Mouse (Mus musculus) megakaryocyte, embryonic 14.5 days (primary cell): Measurements from ENCODE around the gene Slc6a9.

Experiments
- FLI1 ChIP-seq: IDR thresholded peaks from 2 replicates; pipeline ENCODE4 v1.6.1; 2012; ENCODE audit warnings: low read length, inconsistent platforms, mixed read lengths
- GATA1 ChIP-seq: IDR thresholded peaks from 3 replicates; pipeline ENCODE4 v1.6.1; 2012; ENCODE audit warnings: mixed read lengths, low read length, inconsistent platforms, borderline replicate concordance

DNA sequence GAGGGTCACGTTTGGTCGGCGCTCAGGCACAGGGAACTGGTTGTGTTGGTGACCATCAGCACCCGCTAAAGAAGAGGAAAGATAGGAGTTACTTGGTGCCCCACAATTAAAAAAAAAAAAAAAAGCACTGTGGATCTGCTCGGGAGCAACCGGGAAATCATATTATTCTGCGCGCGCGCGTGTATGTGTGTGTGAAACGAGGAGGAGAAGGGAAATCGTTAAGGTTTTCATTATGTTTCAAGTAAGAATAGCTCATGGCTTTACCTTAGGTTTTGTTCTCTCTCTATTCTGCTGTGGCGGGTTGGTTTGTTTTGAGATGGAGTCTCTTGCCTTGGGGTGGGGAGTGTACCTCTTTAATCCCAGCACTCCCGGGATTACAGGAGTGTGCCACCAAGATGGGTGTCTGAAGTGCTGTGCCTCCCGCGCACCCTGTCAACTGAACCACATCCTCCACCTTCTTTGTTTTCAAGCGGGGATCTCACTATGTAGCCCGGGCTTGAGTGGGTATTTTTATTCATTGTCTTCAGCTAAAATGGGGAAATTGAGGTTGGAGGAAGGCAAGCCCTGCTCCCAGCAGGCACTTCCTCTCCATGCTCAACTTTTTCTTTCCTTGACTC lies 81.3 kb downstream of the Slc6a9 start:
- TF ChIP-seq GATA1 (no peak), FLI1 (no peak)
